Mouse (Mus musculus): ENCODE measurements around the gene Ssty2. TPM values are rescaled to one million over a fixed set of nuclear protein-coding genes. Genes with fewer than 3 reads are reported as not detected.
"Not testable (repeated sequence)": the region's sequence is repeated elsewhere in the genome, so short reads cannot be mapped to it uniquely, and the experiment has no call there.

The Ssty2 gene
- total RNA-seq (2012; rRNA removed) (not detected in 2 replicates), polyA plus RNA-seq (2012; ENCODE audit: insufficient read depth in 1 of 2, insufficient read length in 2 of 2, low read depth in 1 of 2, low replicate concordance in 2 of 2, missing spikeins in 1 of 2) (not detected)

DNA sequence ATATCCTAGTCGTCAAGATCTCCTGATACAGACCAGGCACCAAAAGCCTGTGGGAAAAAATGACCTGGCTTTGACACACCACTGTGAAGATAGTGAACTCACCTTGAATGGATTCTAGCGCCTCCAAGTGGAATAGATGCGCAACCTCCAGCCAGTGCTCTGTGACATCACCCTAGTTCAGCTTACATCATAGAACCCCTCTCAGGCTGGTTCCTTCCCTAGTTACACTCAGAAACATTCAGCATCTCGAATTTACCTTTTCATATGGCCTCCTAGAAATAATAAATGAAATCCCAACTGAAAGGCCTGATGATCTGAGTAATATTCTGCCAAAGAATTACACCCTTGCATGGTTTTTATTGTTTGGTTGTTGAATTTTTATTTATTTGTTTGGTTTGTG, at the start of gene Ssty2:
Gene Ssty2, minus strand, starts transcription at position 101 of the 400 bp plus-strand sequence.
- H3K36me3 ChIP-seq (ENCODE audit: control insufficient read depth in 1 of 2, insufficient read depth in 2 of 2, low read length in 2 of 2); H3K9me3 ChIP-seq (replicated peaks; ENCODE audit: insufficient read depth, low read length); H3K27ac ChIP-seq (ENCODE audit: control insufficient read depth, low read depth, low read length); H3K27me3 ChIP-seq (ENCODE audit: control insufficient read depth in 1 of 2, insufficient read depth in 2 of 2, low read length in 2 of 2); H3K9ac ChIP-seq (ENCODE audit: control insufficient read depth, low read depth, low read length, poor library complexity, severe bottlenecking); H3K4me3 ChIP-seq (ENCODE audit: control insufficient read depth in 1 of 2, insufficient read depth in 1 of 2, low read depth in 2 of 2, low read length in 2 of 2); H3K4me1 ChIP-seq (ENCODE audit: control insufficient read depth in 1 of 2, insufficient read depth in 2 of 2, low read length in 2 of 2); DNase-seq (ENCODE audit: low read depth, low spot score); H3K79me2 ChIP-seq (ENCODE audit: control insufficient read depth, insufficient read depth, low read length, poor library complexity): not testable (repeated sequence)

All from MEL (cell line).